Mouse (Mus musculus): ENCODE results near the gene Frmd5. TPM values are rescaled to one million over a fixed set of nuclear protein-coding genes. Genes with fewer than 3 reads are reported as not detected.

Frmd5 gene
- polyA plus RNA-seq, 1 experiment from 2014 or later = 14.7 TPM

DNA sequence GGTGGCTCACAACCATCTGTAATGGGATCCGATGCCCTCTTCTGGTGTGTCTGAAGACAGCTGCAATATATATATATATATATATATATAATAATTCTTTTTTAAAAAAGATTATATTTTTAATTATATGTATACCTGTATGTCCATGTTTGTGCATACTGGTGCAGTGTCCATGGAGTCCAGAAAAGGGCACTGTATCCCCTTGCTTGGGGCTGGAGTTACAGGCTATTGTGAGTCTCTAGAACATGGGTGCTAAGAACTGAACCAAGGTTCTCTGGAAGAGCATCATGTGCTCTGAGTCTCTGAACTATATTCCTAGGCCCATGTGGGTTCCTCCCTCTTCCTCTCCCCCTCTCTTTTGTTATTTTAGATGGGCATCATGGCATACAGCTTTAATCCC lies 50.6 kb downstream of the Frmd5 start:
- no peak overlapping the region for H3K4me3 ChIP-seq (ENCODE audit: low read depth, low read length)
- ATAC-seq (ENCODE audit: insufficient read depth, low FRiP score, low TSS enrichment) (no peak), DNase-seq (ENCODE audit: low spot score) (no peak)
- no peaks in the 10 kb centered on the region for H3K27me3 ChIP-seq (ENCODE audit: control insufficient read depth, insufficient read depth, low read length)
- H3K9ac ChIP-seq (ENCODE audit: low read length) = no peak overlapping the region
- no peaks in the 10 kb centered on the region for H3K36me3 ChIP-seq (ENCODE audit: control insufficient read depth, insufficient read depth, low read length)
- H3K4me1 ChIP-seq (ENCODE audit: control insufficient read depth, insufficient read depth, low read length) = peaks cover 4% of the 10 kb centered on the region; the same call in 1 of the 2 replicates
- no peak overlapping the region for H3K27ac ChIP-seq (ENCODE audit: low read depth, low read length)
- whole genome bisulfite sequencing = 86% methylated on average over 1 of the region's 1 CpGs
- H3K4me2 ChIP-seq (ENCODE audit: low read depth) = no peak overlapping the region
- H3K9me3 ChIP-seq (ENCODE audit: control insufficient read depth, low read length) = no peaks in the 10 kb centered on the region

- Histone ChIP-seq H3K36me3 (ENCODE audit: control insufficient read depth, insufficient read depth, low read length) (no peaks in the 10 kb centered on the region), H3K27me3 (ENCODE audit: control insufficient read depth, insufficient read depth, low read length) (no peaks in the 10 kb centered on the region), H3K4me3 (ENCODE audit: low read depth, low read length) (no peak overlapping the region), H3K9me3 (ENCODE audit: control insufficient read depth, low read length) (no peaks in the 10 kb centered on the region), H3K4me1 (ENCODE audit: control insufficient read depth, insufficient read depth, low read length) (peaks cover 4% of the 10 kb centered on the region; the same call in 1 of the 2 replicates), H3K9ac (ENCODE audit: low read length) (no peak overlapping the region), H3K4me2 (ENCODE audit: low read depth) (no peak overlapping the region), H3K27ac (ENCODE audit: low read depth, low read length) (no peak overlapping the region)
- WGBS = 31% methylated on average over 6 of the region's 6 CpGs
- DNase-seq (ENCODE audit: low spot score) (no peak), ATAC-seq (ENCODE audit: insufficient read depth, low FRiP score, low TSS enrichment) (no peak)
Observed at GRCm38 (mm10) chr2:121755056-121755455, 51.8 kb downstream of the Frmd5 start.

DNA sequence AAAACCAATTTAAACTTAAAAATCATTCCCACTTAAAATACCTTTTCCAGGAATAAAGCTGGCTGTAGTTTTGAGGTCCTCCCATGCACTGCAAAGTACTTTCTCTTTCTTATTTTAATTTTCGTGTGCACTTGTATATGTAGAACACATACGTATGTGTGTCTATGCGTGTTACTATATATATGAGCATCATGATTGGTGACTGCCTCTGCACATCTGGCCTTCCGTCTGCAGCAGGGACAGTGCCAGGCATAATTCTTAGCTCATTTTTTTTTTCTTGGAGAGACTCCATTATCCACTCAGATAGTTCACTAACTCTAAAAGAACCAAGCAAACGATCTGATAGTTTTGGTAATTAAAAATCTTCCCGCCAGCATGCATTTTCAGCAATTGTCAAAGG lies 56.8 kb downstream of the Frmd5 start:
- 88% methylated on average over 6 of the region's 6 CpGs for WGBS

GRCm38 (mm10) chr2:121741151-121741550 lies 65.7 kb downstream of the Frmd5 start:
- no peaks in the 10 kb centered on the region for H3K4me1 ChIP-seq (ENCODE audit: control insufficient read depth, insufficient read depth, low read length)
- DNase-seq (ENCODE audit: low spot score) (no peak), ATAC-seq (ENCODE audit: insufficient read depth, low FRiP score, low TSS enrichment) (no peak)
- H3K9ac ChIP-seq (ENCODE audit: low read length) = no peak overlapping the region
- no peak overlapping the region for H3K4me2 ChIP-seq (ENCODE audit: low read depth)
- H3K27me3 ChIP-seq (ENCODE audit: control insufficient read depth, insufficient read depth, low read length) = no peaks in the 10 kb centered on the region
- WGBS = 93% methylated on average over 2 of the region's 2 CpGs
- no peaks in the 10 kb centered on the region for H3K36me3 ChIP-seq (ENCODE audit: control insufficient read depth, insufficient read depth, low read length)
- H3K9me3 ChIP-seq (ENCODE audit: control insufficient read depth, low read length) = no peaks in the 10 kb centered on the region
- H3K4me3 ChIP-seq (ENCODE audit: low read depth, low read length) = no peak overlapping the region
- H3K27ac ChIP-seq (ENCODE audit: low read depth, low read length) = no peak overlapping the region

More for the DNA sequence above, 56.8 kb downstream of the Frmd5 start:
- DNase-seq (ENCODE audit: low spot score) = no peak
- Histone ChIP-seq H3K4me3 (ENCODE audit: low read depth, low read length) (no peak overlapping the region), H3K36me3 (ENCODE audit: control insufficient read depth, insufficient read depth, low read length) (no peaks in the 10 kb centered on the region), H3K9me3 (ENCODE audit: control insufficient read depth, low read length) (no peaks in the 10 kb centered on the region), H3K9ac (ENCODE audit: low read length) (no peak overlapping the region), H3K27me3 (ENCODE audit: control insufficient read depth, insufficient read depth, low read length) (no peaks in the 10 kb centered on the region), H3K4me2 (ENCODE audit: low read depth) (no peak overlapping the region), H3K4me1 (ENCODE audit: control insufficient read depth, insufficient read depth, low read length) (peaks cover under 1% of the 10 kb centered on the region; the same call in 1 of the 2 replicates), H3K27ac (ENCODE audit: low read depth, low read length) (no peak overlapping the region)
- ATAC-seq (ENCODE audit: insufficient read depth, low FRiP score, low TSS enrichment) = no peak

DNA sequence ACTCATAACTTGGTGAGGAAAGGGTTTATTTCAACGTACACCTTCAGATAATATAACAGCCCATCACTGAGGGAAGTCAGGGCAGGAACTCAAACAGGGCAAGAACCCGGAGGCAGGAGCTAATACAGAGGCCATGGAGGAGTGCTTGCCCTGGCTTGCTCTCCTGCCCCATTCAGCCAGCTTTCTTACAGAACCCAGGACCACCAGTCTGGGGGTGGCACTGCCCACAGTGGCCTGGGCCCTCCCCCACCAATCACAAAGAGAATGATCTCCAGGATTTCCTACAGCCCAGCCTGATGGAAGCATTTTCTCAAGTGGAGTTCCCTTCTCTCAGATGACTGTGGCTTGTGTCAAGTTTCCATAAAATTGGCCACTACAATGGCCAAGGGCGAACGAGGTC lies 67.5 kb downstream of the Frmd5 start:
- no peaks in the 10 kb centered on the region for H3K4me1 ChIP-seq (ENCODE audit: control insufficient read depth, insufficient read depth, low read length)
- H3K4me3 ChIP-seq (ENCODE audit: low read depth, low read length) = no peak overlapping the region
- no peaks in the 10 kb centered on the region for H3K27me3 ChIP-seq (ENCODE audit: control insufficient read depth, insufficient read depth, low read length)
- H3K9me3 ChIP-seq (ENCODE audit: control insufficient read depth, low read length) = no peaks in the 10 kb centered on the region
- ATAC-seq (ENCODE audit: insufficient read depth, low FRiP score, low TSS enrichment) = no peak
- H3K9ac ChIP-seq (ENCODE audit: low read length) = no peak overlapping the region
- H3K36me3 ChIP-seq (ENCODE audit: control insufficient read depth, insufficient read depth, low read length) = no peaks in the 10 kb centered on the region
- no peak overlapping the region for H3K4me2 ChIP-seq (ENCODE audit: low read depth)
- no peak for DNase-seq (ENCODE audit: low spot score)
- H3K27ac ChIP-seq (ENCODE audit: low read depth, low read length) = no peak overlapping the region
- WGBS = 97% methylated on average over 4 of the region's 4 CpGs

DNA sequence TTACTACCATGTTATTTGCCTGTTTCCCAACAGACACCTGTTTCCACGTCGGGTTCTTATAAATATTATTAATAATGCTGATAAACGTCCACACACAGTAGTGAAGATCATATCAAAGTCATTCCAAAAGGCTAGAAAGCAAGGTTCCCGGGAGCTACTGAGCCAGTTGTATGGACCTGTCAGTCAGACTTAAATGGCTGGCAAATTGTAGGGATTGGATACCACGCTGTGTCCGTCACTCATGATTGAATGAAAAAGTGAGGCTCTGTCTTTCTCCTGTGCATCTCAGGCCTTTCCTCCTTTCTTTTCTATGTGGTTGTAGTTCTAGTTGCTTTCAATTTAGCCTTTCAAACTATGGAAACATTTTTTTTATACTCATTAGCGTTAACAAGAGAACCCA lies 73.5 kb downstream of the Frmd5 start:
- 94% methylated on average over 7 of the region's 7 CpGs for WGBS
- Histone ChIP-seq H3K27ac (ENCODE audit: low read depth, low read length) (no peak overlapping the region), H3K36me3 (ENCODE audit: control insufficient read depth, insufficient read depth, low read length) (no peaks in the 10 kb centered on the region), H3K4me2 (ENCODE audit: low read depth) (no peak overlapping the region), H3K9ac (ENCODE audit: low read length) (no peak overlapping the region), H3K4me3 (ENCODE audit: low read depth, low read length) (no peak overlapping the region), H3K4me1 (ENCODE audit: control insufficient read depth, insufficient read depth, low read length) (no peaks in the 10 kb centered on the region), H3K27me3 (ENCODE audit: control insufficient read depth, insufficient read depth, low read length) (no peaks in the 10 kb centered on the region), H3K9me3 (ENCODE audit: control insufficient read depth, low read length) (no peaks in the 10 kb centered on the region)
- no peak for ATAC-seq (ENCODE audit: insufficient read depth, low FRiP score, low TSS enrichment)
- DNase-seq (ENCODE audit: low spot score) = no peak

- ATAC-seq (ENCODE audit: insufficient read depth, low FRiP score, low TSS enrichment) (no peak), DNase-seq (ENCODE audit: low spot score) (no peak)
Observed at GRCm38 (mm10) chr2:121730486-121730885, 76.4 kb downstream of the Frmd5 start.

DNA sequence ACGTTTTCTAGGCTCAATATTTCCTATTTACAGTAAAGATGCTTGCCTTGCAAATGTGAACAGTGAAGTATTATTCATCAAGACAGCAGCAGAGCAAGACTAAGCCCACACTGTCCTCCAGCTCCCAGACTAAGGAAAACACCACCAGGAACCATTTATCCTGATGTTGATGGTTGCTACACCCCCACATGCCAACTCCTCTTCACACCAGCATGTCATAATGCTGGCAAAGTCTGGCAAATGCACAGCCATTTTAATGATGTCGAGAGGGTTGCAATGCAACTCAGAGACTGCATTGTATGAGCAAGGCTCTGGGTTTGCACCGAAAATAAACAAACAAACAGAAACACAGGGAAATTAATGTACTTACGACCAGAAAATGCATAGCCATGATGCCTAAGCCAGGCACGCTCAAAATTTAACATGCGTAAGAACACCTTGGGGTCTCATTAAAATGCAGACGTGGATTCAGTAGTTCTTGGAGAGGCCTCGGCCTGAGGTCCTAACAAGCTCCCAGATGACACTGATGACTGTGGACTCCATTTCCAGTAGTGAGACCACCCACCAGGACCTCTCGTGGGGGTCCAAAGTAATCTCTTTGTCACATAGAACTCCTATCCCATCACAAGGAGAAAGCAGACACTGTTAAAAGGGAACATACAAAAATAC lies 77.8 kb downstream of the Frmd5 start:
- Histone ChIP-seq H3K4me3 (ENCODE audit: low read depth, low read length) (no peak overlapping the region), H3K9ac (ENCODE audit: low read length) (no peak overlapping the region), H3K36me3 (ENCODE audit: control insufficient read depth, insufficient read depth, low read length) (no peaks in the 10 kb centered on the region), H3K4me1 (ENCODE audit: control insufficient read depth, insufficient read depth, low read length) (no peaks in the 10 kb centered on the region), H3K27me3 (ENCODE audit: control insufficient read depth, insufficient read depth, low read length) (no peaks in the 10 kb centered on the region), H3K4me2 (ENCODE audit: low read depth) (no peak overlapping the region), H3K9me3 (ENCODE audit: control insufficient read depth, low read length) (no peaks in the 10 kb centered on the region), H3K27ac (ENCODE audit: low read depth, low read length) (no peak overlapping the region)
- no peak for DNase-seq (ENCODE audit: low spot score)
- ATAC-seq (ENCODE audit: insufficient read depth, low FRiP score, low TSS enrichment) = no peak
- WGBS = 78% methylated on average over 9 of the region's 9 CpGs

More at GRCm38 (mm10) chr2:121730486-121730885, 76.4 kb downstream of the Frmd5 start:
- Histone ChIP-seq H3K27ac (ENCODE audit: low read depth, low read length) (no peak overlapping the region), H3K27me3 (ENCODE audit: control insufficient read depth, insufficient read depth, low read length) (no peaks in the 10 kb centered on the region), H3K4me3 (ENCODE audit: low read depth, low read length) (no peak overlapping the region), H3K4me1 (ENCODE audit: control insufficient read depth, insufficient read depth, low read length) (no peaks in the 10 kb centered on the region), H3K4me2 (ENCODE audit: low read depth) (no peak overlapping the region), H3K36me3 (ENCODE audit: control insufficient read depth, insufficient read depth, low read length) (no peaks in the 10 kb centered on the region), H3K9ac (ENCODE audit: low read length) (no peak overlapping the region), H3K9me3 (ENCODE audit: control insufficient read depth, low read length) (no peaks in the 10 kb centered on the region)
- 96% methylated on average over 11 of the region's 11 CpGs for WGBS

DNA sequence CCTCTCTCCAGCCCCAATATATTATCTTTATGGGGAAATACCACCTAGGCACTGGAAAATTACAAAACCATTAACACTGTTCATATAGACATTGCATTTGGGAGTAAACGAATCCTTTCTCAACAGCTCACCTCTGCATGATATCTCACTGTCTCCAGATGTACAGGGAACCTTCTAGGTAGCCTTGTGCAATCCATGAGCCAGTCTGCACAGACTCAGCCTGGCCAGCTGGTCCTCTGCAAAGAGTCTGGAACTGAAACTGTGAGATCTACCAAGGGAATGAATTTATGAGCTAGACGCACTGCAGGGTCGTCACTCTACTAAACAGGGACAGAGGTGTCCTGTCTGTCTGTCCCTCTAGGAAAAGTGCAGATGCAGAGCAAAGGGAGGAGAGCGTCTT lies 82.0 kb downstream of the Frmd5 start:
- ATAC-seq (ENCODE audit: insufficient read depth, low FRiP score, low TSS enrichment) (no peak), DNase-seq (ENCODE audit: low spot score) (no peak)
- no peak overlapping the region for H3K9ac ChIP-seq (ENCODE audit: low read length)
- H3K36me3 ChIP-seq (ENCODE audit: control insufficient read depth, insufficient read depth, low read length) = no peaks in the 10 kb centered on the region
- H3K4me2 ChIP-seq (ENCODE audit: low read depth) = no peak overlapping the region
- no peaks in the 10 kb centered on the region for H3K4me1 ChIP-seq (ENCODE audit: control insufficient read depth, insufficient read depth, low read length)
- H3K9me3 ChIP-seq (ENCODE audit: control insufficient read depth, low read length) = no peaks in the 10 kb centered on the region
- no peak overlapping the region for H3K27ac ChIP-seq (ENCODE audit: low read depth, low read length)
- no peak overlapping the region for H3K4me3 ChIP-seq (ENCODE audit: low read depth, low read length)
- 76% methylated on average over 4 of the region's 4 CpGs for whole genome bisulfite sequencing
- H3K27me3 ChIP-seq (ENCODE audit: control insufficient read depth, insufficient read depth, low read length) = no peaks in the 10 kb centered on the region
